Mouse (Mus musculus): ENCODE measurements around the gene Aoc1. TPM values are rescaled to one million over a fixed set of nuclear protein-coding genes. Genes with fewer than 3 reads are reported as not detected.
"Not testable (repeated sequence)": the region's sequence is repeated elsewhere in the genome, so short reads cannot be mapped to it uniquely, and the experiment has no call there.

The Aoc1 gene
- polyA plus RNA-seq, 1 experiment from 2014 or later, result not detected

DNA sequence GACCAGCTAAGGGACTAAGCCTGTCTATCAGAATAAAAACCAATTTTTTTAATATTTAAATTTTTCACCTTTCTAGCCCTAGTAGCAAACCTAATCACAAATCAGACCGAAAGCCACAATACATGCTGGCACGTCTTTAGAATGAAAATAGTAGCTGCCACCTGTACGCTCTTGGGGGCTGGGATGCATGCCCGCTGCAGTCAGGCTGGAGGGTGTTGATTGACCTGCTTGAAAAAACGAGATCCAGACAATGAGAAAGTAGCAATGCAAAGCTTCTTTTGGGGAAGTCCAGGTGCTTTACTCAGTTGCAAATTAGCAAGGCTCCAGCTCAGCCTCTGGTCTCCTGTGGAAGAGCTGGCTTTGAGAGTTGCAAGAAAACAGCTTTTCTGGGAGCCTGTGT lies 24.3 kb downstream of the Aoc1 start:
- Histone ChIP-seq H3K9me3 (replicated peaks) (0 out of 2 replicates have a peak, but pooled peaks cover 7% of the 10 kb centered on the region), H3K36me3 (ENCODE audit: poor library complexity, severe bottlenecking) (no peaks in the 10 kb centered on the region), H3K27ac (no peak overlapping the region), H3K27me3 (no peaks in the 10 kb centered on the region), H3K4me1 (no peaks in the 10 kb centered on the region), H3K4me3 (no peak overlapping the region), H3K4me2 (no peak overlapping the region), H3K9ac (no peak overlapping the region)
- WGBS, result 81% methylated on average over 5 of the region's 5 CpGs
- ATAC-seq, result no peak

- not testable (repeated sequence) for H3K4me2 ChIP-seq; ATAC-seq; H3K27me3 ChIP-seq; H3K9me3 ChIP-seq (replicated peaks); H3K36me3 ChIP-seq (ENCODE audit: poor library complexity, severe bottlenecking); H3K27ac ChIP-seq; H3K4me3 ChIP-seq; H3K9ac ChIP-seq; H3K4me1 ChIP-seq
- WGBS, result 95% methylated on average over 11 of the region's 11 CpGs
These were observed 28.6 kb downstream of the Aoc1 start for GRCm38 (mm10) chr6:48901316-48901715.

DNA sequence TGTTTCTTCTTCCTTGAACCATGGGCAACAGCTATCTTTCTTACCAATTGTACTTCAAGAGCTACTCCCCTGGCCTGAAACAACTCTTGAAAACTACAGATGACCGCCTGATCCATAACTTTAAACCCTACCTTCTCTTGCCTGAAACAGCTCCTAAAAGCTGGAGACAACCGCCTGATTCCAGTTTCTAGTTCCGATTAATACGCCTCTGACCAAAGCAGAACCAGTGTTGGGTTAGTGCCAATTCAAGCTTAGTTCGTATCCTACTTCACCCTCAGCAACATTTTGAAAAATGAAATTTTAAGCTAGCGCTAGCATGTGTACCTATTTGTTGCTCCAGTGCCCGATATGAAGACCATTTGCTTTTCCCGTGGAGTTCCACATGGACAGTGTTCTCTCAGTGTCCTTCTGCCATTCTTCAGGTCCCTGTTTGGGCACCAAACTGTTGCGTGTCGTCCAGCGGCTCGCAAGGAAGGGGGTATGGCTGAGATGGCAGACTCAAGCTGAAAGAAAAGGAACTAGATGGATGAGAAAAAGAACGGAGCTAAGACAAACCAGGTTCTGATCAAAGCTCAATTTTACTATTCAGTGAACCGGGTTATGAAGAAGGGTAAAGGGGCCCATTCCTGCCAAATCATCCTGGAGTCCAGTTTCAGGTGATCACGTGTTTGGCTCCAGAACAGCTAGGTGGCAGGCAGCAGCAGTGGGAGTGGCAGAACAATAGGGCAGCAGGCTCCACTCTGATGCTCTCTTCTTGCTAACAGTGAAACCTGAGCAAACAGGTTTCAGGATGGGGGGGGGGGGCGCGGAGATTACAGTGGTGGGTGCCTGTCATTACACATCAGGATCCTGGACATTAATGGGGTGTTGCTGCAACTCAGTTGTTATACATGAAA lies 30.1 kb downstream of the Aoc1 start:
- ATAC-seq, result no peak

DNA sequence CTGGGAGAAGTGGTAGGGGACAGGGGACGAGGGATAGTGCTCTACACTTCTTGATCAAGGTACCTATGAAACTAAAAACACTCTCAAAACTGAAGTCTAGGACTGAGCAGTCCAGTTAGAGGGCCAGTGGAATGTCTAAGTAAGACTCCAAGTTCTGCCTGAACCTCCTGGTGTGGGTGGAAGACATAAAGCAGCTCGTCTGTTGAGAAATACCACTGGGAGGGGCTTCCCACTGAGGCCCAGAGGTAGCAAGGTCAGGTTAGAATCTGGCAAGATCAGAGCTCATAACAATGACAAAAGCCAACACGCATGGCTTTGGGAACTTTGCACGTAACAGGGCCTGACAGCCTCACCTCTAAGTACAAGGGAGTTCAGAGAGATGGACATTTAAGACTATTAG lies 30.7 kb downstream of the Aoc1 start:
- no peak for ATAC-seq
- WGBS, result 76% methylated on average over 4 of the region's 4 CpGs
- H3K9me3 ChIP-seq (replicated peaks), result no peaks in the 10 kb centered on the region
- H3K27ac ChIP-seq, result no peak overlapping the region
- H3K27me3 ChIP-seq, result no peaks in the 10 kb centered on the region
- no peak overlapping the region for H3K4me3 ChIP-seq
- no peak overlapping the region for H3K4me2 ChIP-seq
- H3K9ac ChIP-seq, result no peak overlapping the region
- H3K4me1 ChIP-seq, result no peaks in the 10 kb centered on the region
- H3K36me3 ChIP-seq (ENCODE audit: poor library complexity, severe bottlenecking), result no peaks in the 10 kb centered on the region

More for the DNA sequence above, 30.1 kb downstream of the Aoc1 start:
- Histone ChIP-seq H3K27me3 (no peaks in the 10 kb centered on the region), H3K27ac (no peak overlapping the region), H3K4me2 (no peak overlapping the region), H3K36me3 (ENCODE audit: poor library complexity, severe bottlenecking) (no peaks in the 10 kb centered on the region), H3K9me3 (replicated peaks) (no peaks in the 10 kb centered on the region), H3K4me1 (no peaks in the 10 kb centered on the region), H3K9ac (no peak overlapping the region), H3K4me3 (no peak overlapping the region)
- WGBS, result 90% methylated on average over 17 of the region's 17 CpGs

GRCm38 (mm10) chr6:48905606-48906005 lies 32.9 kb downstream of the Aoc1 start:
- Histone ChIP-seq H3K4me2 (no peak overlapping the region), H3K4me3 (no peak overlapping the region), H3K9me3 (replicated peaks) (no peaks in the 10 kb centered on the region), H3K27me3 (no peaks in the 10 kb centered on the region), H3K27ac (no peak overlapping the region), H3K4me1 (no peaks in the 10 kb centered on the region), H3K9ac (no peak overlapping the region), H3K36me3 (ENCODE audit: poor library complexity, severe bottlenecking) (no peaks in the 10 kb centered on the region)
- no peak for ATAC-seq
- WGBS, result 96% methylated on average over 13 of the region's 13 CpGs

DNA sequence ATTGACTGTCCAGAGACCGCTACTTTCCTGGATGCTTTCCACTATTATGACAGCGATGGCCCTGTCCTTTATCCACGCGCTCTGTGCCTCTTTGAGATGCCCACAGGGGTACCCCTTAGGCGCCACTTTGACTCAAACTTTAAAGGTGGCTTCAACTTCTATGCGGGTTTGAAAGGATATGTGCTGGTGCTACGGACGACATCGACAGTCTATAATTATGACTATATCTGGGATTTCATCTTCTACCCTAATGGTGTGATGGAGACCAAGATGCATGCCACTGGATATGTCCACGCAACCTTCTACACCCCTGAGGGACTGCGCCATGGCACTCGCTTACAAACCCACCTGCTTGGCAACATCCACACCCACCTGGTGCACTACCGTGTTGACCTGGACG lies 33.7 kb downstream of the Aoc1 start:
- Histone ChIP-seq H3K9ac (no peak overlapping the region), H3K9me3 (replicated peaks) (no peaks in the 10 kb centered on the region), H3K4me3 (no peak overlapping the region), H3K4me1 (no peaks in the 10 kb centered on the region), H3K27ac (no peak overlapping the region), H3K36me3 (ENCODE audit: poor library complexity, severe bottlenecking) (no peaks in the 10 kb centered on the region), H3K4me2 (no peak overlapping the region), H3K27me3 (no peaks in the 10 kb centered on the region)
- ATAC-seq, result no peak
- 97% methylated on average over 14 of the region's 14 CpGs for WGBS

- 86% methylated on average over 1 of the region's 1 CpGs for WGBS
- Histone ChIP-seq H3K9ac (no peak overlapping the region), H3K4me1 (no peaks in the 10 kb centered on the region), H3K4me2 (no peak overlapping the region), H3K36me3 (ENCODE audit: poor library complexity, severe bottlenecking) (no peaks in the 10 kb centered on the region), H3K9me3 (replicated peaks) (no peaks in the 10 kb centered on the region), H3K4me3 (no peak overlapping the region), H3K27me3 (no peaks in the 10 kb centered on the region), H3K27ac (no peak overlapping the region)
- no peak for ATAC-seq
These were observed 36.5 kb downstream of the Aoc1 start for GRCm38 (mm10) chr6:48909229-48909628.

- 34% methylated on average over 3 of the region's 3 CpGs for WGBS
- no peaks in the 10 kb centered on the region for H3K4me1 ChIP-seq
- no peaks in the 10 kb centered on the region for H3K9me3 ChIP-seq (replicated peaks)
- no peak for ATAC-seq
- H3K36me3 ChIP-seq (ENCODE audit: poor library complexity, severe bottlenecking), result no peaks in the 10 kb centered on the region
- H3K27ac ChIP-seq, result no peak overlapping the region
- H3K9ac ChIP-seq, result no peak overlapping the region
- H3K4me2 ChIP-seq, result no peak overlapping the region
- H3K4me3 ChIP-seq, result no peak overlapping the region
- H3K27me3 ChIP-seq, result no peaks in the 10 kb centered on the region
These were observed 39.3 kb downstream of the Aoc1 start for GRCm38 (mm10) chr6:48912033-48912432.

- H3K9me3 ChIP-seq (replicated peaks), result no peaks in the 10 kb centered on the region
- no peaks in the 10 kb centered on the region for H3K36me3 ChIP-seq (ENCODE audit: poor library complexity, severe bottlenecking)
- no peak for ATAC-seq
- H3K27ac ChIP-seq, result no peak overlapping the region
- no peaks in the 10 kb centered on the region for H3K27me3 ChIP-seq
- WGBS, result 91% methylated on average over 2 of the region's 2 CpGs
- H3K4me1 ChIP-seq, result no peaks in the 10 kb centered on the region
- H3K9ac ChIP-seq, result no peak overlapping the region
- H3K4me2 ChIP-seq, result no peak overlapping the region
- H3K4me3 ChIP-seq, result no peak overlapping the region
These were observed 40.9 kb downstream of the Aoc1 start for GRCm38 (mm10) chr6:48913587-48913986.

DNA sequence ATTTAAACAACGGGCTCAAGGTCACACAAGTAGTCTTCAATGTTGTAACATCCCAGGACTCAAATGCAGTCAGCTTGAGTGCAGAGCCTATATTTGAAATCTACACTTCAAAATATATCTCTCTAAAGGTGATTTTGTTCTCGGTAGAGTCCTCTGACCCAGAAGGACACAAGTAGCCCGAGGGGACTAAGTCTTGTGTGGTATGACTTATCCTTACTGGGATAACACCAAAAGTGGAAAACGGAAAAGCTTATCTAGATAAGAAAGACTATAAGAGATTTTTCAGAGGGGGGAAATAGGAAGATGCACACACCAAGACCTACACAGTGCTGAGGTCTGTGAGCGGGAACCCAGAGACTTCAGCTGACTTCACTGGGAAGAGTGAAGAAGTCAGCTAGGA lies 56.9 kb downstream of the Aoc1 start, which contains the start of gene 1600015I10Rik:
TSS of gene 1600015I10Rik (plus strand) at position 301 of the 400 bp plus-strand sequence.
- no peak within 1 kb of the TSS for H3K9ac ChIP-seq
- H3K4me3 ChIP-seq, result no peak within 1 kb of the TSS
- 92% methylated on average over 5 of the region's 5 CpGs for WGBS
- no peaks in the 10 kb centered on the region for H3K4me1 ChIP-seq
- no peaks in the 10 kb centered on the region for H3K27me3 ChIP-seq
- H3K9me3 ChIP-seq (replicated peaks), result no peaks in the 10 kb centered on the region
- no peak for ATAC-seq
- no peak within 1 kb of the TSS for H3K4me2 ChIP-seq
- H3K36me3 ChIP-seq (ENCODE audit: poor library complexity, severe bottlenecking), result no peaks in the 10 kb centered on the region
- no peak within 1 kb of the TSS for H3K27ac ChIP-seq

GRCm38 (mm10) chr6:48949596-48949995 lies 76.9 kb downstream of the Aoc1 start:
- Histone ChIP-seq H3K9ac (no peak overlapping the region), H3K36me3 (ENCODE audit: poor library complexity, severe bottlenecking) (no peaks in the 10 kb centered on the region), H3K27ac (no peak overlapping the region), H3K4me1 (no peaks in the 10 kb centered on the region), H3K27me3 (no peaks in the 10 kb centered on the region), H3K9me3 (replicated peaks) (no peaks in the 10 kb centered on the region), H3K4me2 (no peak overlapping the region), H3K4me3 (no peak overlapping the region)
- 79% methylated on average over 2 of the region's 2 CpGs for WGBS
- ATAC-seq, result no peak

DNA sequence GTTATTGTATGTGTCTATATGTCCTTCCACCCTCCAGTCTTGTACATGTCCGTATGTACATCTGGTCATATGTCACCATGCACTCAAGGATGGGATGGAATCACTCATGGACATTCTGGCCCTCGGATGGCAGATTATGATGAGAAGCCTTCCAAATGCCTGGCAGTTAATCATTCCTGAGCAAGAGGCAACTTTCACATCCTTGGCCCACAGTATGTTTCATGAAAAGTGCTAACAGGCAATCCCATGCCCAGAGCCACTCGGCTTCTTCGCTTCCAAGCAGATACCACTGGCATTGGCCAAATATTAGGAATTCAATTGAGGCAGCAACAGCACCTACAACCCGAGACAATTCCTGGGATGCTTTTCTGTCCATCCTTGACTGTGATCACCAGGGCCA lies 78.0 kb downstream of the Aoc1 start:
- no peak overlapping the region for H3K27ac ChIP-seq
- H3K36me3 ChIP-seq (ENCODE audit: poor library complexity, severe bottlenecking), result no peaks in the 10 kb centered on the region
- WGBS, result 89% methylated on average over 5 of the region's 5 CpGs
- no peak overlapping the region for H3K4me2 ChIP-seq
- H3K27me3 ChIP-seq, result no peaks in the 10 kb centered on the region
- H3K9ac ChIP-seq, result no peak overlapping the region
- H3K4me3 ChIP-seq, result no peak overlapping the region
- ATAC-seq, result no peak
- no peaks in the 10 kb centered on the region for H3K4me1 ChIP-seq
- H3K9me3 ChIP-seq (replicated peaks), result no peaks in the 10 kb centered on the region

GRCm38 (mm10) chr6:48951630-48952029 lies 78.9 kb downstream of the Aoc1 start:
- Histone ChIP-seq H3K4me3 (no peak overlapping the region), H3K27me3 (no peaks in the 10 kb centered on the region), H3K36me3 (ENCODE audit: poor library complexity, severe bottlenecking) (no peaks in the 10 kb centered on the region), H3K27ac (no peak overlapping the region), H3K4me1 (no peaks in the 10 kb centered on the region), H3K9me3 (replicated peaks) (no peaks in the 10 kb centered on the region), H3K9ac (no peak overlapping the region), H3K4me2 (no peak overlapping the region)
- ATAC-seq, result no peak
- WGBS, result 95% methylated on average over 6 of the region's 6 CpGs
